In the genomic region with DNA sequence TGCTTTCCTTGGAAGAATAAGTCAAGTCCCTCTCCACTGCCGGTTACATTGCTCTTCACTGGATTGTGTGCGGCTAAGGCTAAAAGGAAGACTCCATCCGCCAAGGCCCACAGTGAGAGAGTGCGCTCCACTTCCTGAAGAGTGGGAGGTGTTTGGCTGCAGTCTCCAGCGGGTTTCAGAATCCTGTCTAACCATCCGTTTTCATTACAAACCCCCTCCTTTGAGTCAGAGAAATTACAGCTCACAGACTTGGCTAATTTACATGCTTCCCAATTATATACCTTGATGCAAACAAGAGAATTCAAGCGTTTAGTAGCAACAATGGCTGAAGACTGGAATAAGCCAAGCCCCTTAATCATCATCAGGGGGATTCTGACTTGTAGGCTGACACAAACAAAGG, we compare ENCODE assay signal across 8 mouse cellular contexts. TPM values are rescaled to one million over a fixed set of nuclear protein-coding genes. Genes with fewer than 3 reads are reported as not detected.
DNase-seq lines count a peak whose midpoint lies in the region; ATAC-seq lines count a peak whose summit lies in the region.

No protein-coding gene starts in this region.

- DNase-seq in heart, adult 18-20 months = peak; percentile 38 to 40
- peak; percentile 23 for DNase-seq in lung, postnatal 36 days
- no peak for DNase-seq in yolk sac, embryonic 10.5 days (ENCODE audit: low spot score)
- no peak for DNase-seq in adrenal gland, adult (ENCODE audit: inconsistent age in 2 of 2, low spot score in 1 of 2)
- no peak for DNase-seq in adrenal gland, adult 2 months

- H3K9me3 ChIP-seq in heart, embryonic 11.5 days (replicated peaks; ENCODE audit: control insufficient read depth, low read length) = no peaks in the 10 kb centered on the region
- no peaks in the 10 kb centered on the region for H3K9me3 ChIP-seq in embryonic facial prominence, embryonic 15.5 days (replicated peaks)
- H3K9me3 ChIP-seq in hindbrain, embryonic 13.5 days = no peaks in the 10 kb centered on the region

- H3K4me3 ChIP-seq in heart, embryonic 11.5 days (ENCODE audit: low read depth, low read length) = no peak overlapping the region
- no peak overlapping the region for H3K4me3 ChIP-seq in embryonic facial prominence, embryonic 15.5 days (replicated peaks)
- no peak overlapping the region for H3K4me3 ChIP-seq in hindbrain, embryonic 13.5 days

- 75% methylated on average over 7 of the region's 7 CpGs for whole genome bisulfite sequencing in heart, embryonic 11.5 days (ENCODE audit: insufficient replicate concordance)
- 51% methylated on average over 7 of the region's 7 CpGs for WGBS in embryonic facial prominence, embryonic 15.5 days
- 33% methylated on average over 7 of the region's 7 CpGs for WGBS in hindbrain, embryonic 13.5 days

- no peak overlapping the region for H3K27ac ChIP-seq in heart, embryonic 11.5 days (ENCODE audit: low read depth, low read length)
- H3K27ac ChIP-seq in embryonic facial prominence, embryonic 15.5 days (replicated peaks) = peak overlapping the region; percentile 79
- H3K27ac ChIP-seq in hindbrain, embryonic 13.5 days = peak overlapping the region; percentile 81

- no peak for ATAC-seq in heart, embryonic 11.5 days (replicated peaks; ENCODE audit: insufficient number of reproducible peaks, low FRiP score, low TSS enrichment)
- peak; percentile 64; the same call in 1 of the 2 replicates for ATAC-seq in embryonic facial prominence, embryonic 15.5 days (ENCODE audit: insufficient number of reproducible peaks, low FRiP score, low TSS enrichment, low read depth)
- ATAC-seq in hindbrain, embryonic 13.5 days (ENCODE audit: low FRiP score) = peak; percentile 40

- H3K36me3 ChIP-seq in heart, embryonic 11.5 days (ENCODE audit: control insufficient read depth, insufficient read depth, low read length) = no peaks in the 10 kb centered on the region
- H3K36me3 ChIP-seq in embryonic facial prominence, embryonic 15.5 days = no peaks in the 10 kb centered on the region
- H3K36me3 ChIP-seq in hindbrain, embryonic 13.5 days = no peaks in the 10 kb centered on the region

- H3K27me3 ChIP-seq in heart, embryonic 11.5 days (ENCODE audit: control insufficient read depth, insufficient read depth, low read length) = no peaks in the 10 kb centered on the region
- H3K27me3 ChIP-seq in embryonic facial prominence, embryonic 15.5 days = no peaks in the 10 kb centered on the region
- no peaks in the 10 kb centered on the region for H3K27me3 ChIP-seq in hindbrain, embryonic 13.5 days

- H3K4me1 ChIP-seq in heart, embryonic 11.5 days (ENCODE audit: control insufficient read depth, insufficient read depth, low read length) = peaks cover 13% of the 10 kb centered on the region; the same call in 1 of the 2 replicates
- peaks cover 28% of the 10 kb centered on the region for H3K4me1 ChIP-seq in embryonic facial prominence, embryonic 15.5 days
- peaks cover 29% of the 10 kb centered on the region for H3K4me1 ChIP-seq in hindbrain, embryonic 13.5 days (replicated peaks)

- no peak overlapping the region for H3K9ac ChIP-seq in heart, embryonic 11.5 days (ENCODE audit: low read depth, low read length)
- H3K9ac ChIP-seq in embryonic facial prominence, embryonic 15.5 days = no peak overlapping the region
- no peak overlapping the region for H3K9ac ChIP-seq in hindbrain, embryonic 13.5 days

- no peak overlapping the region for H3K4me2 ChIP-seq in heart, embryonic 11.5 days
- H3K4me2 ChIP-seq in embryonic facial prominence, embryonic 15.5 days (replicated peaks) = no peak overlapping the region
- H3K4me2 ChIP-seq in hindbrain, embryonic 13.5 days = no peak overlapping the region

RNA-seq across cellular contexts. Expression of gene Arl4c, which starts 55.1 kb away (rescaled TPM):
- 1 to 10 TPM; 4.7 to 5.5 TPM for total RNA-seq in heart, adult 18-20 months (2021)
- polyA plus RNA-seq in heart, embryonic 11.5 days (2014; fragmentation: Nextera tagmentation; extraction: Ambion mirVana) = 3.0 and 4.4 TPM in 2 replicates
- polyA plus RNA-seq in embryonic facial prominence, embryonic 15.5 days (2015; fragmentation: Nextera tagmentation; extraction: Ambion mirVana) = 11.2 and 12.4 TPM in 2 replicates
- polyA plus RNA-seq in hindbrain, embryonic 13.5 days (2015; fragmentation: Nextera tagmentation; extraction: Ambion mirVana) = 41.3 and 42.8 TPM in 2 replicates
- 10 to 100 TPM in 1 of 2 experiments, 1 to 10 TPM in 1; 7.3 to 14.8 TPM for total RNA-seq in adrenal gland, adult 2 months (2021)
- 12.3 and 14.3 TPM in 2 replicates for polyA plus RNA-seq in adrenal gland, adult 2 months (2012; rRNA removed)

Comparison
In these comparisons a context has a peak if more than half of its experiments do, and no peak if none do; other contexts are left out.
1. DNase-seq: peak in heart, adult 18-20 months (2 of 2) and lung, postnatal 36 days (single experiment); none in yolk sac, embryonic 10.5 days (single experiment), adrenal gland, adult (0 of 2) and adrenal gland, adult 2 months (single experiment).